Mouse (Mus musculus): ENCODE results near the gene Txndc8. TPM values are rescaled to one million over a fixed set of nuclear protein-coding genes. Genes with fewer than 3 reads are reported as not detected.

Gene Txndc8
- polyA plus RNA-seq, 1 experiment from 2014 or later = not detected

DNA sequence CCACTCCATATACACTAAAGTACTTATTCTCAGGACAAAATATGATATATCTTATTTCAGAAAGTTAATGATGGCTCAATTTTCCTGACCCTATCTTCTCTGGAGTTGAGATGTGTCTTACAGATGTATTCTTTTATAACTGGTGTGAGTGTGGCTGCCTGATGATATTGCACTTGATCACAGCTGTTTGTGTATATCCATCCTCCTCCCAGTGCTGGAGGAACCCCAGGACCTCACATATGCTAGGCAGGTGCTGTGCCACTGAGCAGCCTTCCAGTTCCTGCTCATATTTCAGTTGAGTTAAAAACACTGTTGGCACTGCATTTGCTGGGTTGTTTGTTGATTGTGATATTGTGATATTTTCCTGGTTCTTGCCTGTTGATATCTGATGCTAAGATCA, 38.6 kb downstream of the Txndc8 start:
- Histone ChIP-seq H3K79me2 (ENCODE audit: inconsistent target) (no peaks in the 10 kb centered on the region), H3K4me3 (ENCODE audit: inconsistent target) (no peak overlapping the region), H3K27ac (no peak overlapping the region), H3K36me3 (ENCODE audit: inconsistent target) (no peaks in the 10 kb centered on the region)

DNA sequence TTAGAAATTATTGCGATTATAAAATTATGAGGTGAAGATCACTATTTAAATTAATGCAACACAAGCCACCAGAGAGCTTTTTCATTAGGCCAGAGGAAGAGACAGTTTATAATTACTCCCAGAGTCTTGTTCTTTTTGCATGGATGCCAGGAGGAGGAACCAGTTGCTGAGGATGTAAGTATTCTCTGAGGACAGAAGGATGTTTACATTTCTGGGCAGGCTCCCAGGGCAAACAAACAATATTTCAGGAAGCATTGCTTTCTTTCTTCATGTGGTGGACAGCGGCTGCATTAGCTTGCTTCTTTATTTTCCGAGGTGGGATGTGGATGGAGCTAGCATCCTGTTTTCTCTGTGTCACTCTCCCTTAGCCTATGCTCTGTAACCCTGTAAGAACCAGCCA, 41.7 kb downstream of the Txndc8 start:
- Histone ChIP-seq H3K79me2 (ENCODE audit: inconsistent target) (no peaks in the 10 kb centered on the region), H3K27ac (no peak overlapping the region), H3K4me3 (ENCODE audit: inconsistent target) (no peak overlapping the region), H3K36me3 (ENCODE audit: inconsistent target) (no peaks in the 10 kb centered on the region)
- WGBS (ENCODE audit: missing documents) = 97% methylated on average over 3 of the region's 3 CpGs

DNA sequence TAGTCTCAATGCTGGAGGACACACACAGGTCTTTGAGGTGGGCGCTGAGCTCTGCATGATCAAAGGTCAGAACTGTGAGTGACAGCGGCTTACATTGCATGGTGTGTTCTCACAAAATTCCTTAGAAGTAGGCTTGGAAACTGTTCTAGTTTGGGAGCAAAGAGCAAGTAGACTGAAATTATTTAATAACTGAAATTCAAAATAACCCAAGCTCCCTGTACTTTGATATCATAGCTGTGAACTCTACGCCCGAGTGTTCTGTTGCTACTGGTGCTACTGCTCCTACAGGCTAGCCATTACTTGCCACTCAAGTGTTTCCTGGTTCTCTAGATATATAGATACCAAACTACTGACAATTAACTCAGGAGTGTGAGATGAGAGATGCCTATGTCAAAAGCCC, 43.4 kb downstream of the Txndc8 start:
- 95% methylated on average over 4 of the region's 4 CpGs for WGBS (ENCODE audit: missing documents)
- H3K36me3 ChIP-seq (ENCODE audit: inconsistent target) = no peaks in the 10 kb centered on the region
- H3K4me3 ChIP-seq (ENCODE audit: inconsistent target) = no peak overlapping the region
- H3K79me2 ChIP-seq (ENCODE audit: inconsistent target) = no peaks in the 10 kb centered on the region
- no peak overlapping the region for H3K27ac ChIP-seq

DNA sequence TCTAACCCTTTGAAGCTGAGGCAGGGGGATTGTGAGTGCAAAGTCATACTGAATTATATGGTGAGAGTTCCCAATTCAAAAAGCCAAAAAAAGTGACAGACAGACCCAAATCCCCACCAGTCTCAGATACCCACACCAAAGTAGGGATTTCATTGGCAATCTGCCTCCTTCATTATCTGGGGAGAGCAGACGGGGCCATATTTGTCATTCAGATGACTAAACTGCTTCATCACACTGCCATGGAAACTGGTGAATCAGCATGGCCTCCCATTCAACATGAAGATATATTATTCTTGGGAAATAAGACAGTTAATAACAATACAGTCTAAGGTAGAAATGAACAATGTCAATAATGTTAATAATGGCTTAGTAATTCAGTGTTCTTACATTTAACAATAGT, 44.8 kb downstream of the Txndc8 start:
- Histone ChIP-seq H3K4me3 (ENCODE audit: inconsistent target) (no peak overlapping the region), H3K36me3 (ENCODE audit: inconsistent target) (no peaks in the 10 kb centered on the region), H3K27ac (no peak overlapping the region), H3K79me2 (ENCODE audit: inconsistent target) (no peaks in the 10 kb centered on the region)
- 82% methylated on average over 1 of the region's 1 CpGs for WGBS (ENCODE audit: missing documents)

DNA sequence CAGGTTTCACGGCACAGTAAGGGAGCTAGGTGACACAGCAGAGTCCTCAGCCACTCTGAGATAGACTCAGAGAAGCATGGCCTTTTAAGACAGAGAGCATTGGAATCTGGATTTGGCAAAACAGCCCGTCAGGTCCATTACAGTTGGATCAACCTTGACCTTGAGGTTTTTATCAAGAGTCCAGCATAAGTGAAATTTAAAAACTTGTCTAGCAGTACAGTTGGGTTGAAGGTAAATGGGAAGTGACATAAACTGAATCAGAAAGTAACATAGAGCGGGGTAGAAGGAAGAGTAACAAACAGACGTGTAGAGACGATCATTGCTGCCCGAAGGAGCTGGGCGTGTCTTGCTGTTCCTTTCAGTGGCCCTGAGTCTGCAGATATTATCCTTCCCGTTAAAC, 49.9 kb downstream of the Txndc8 start:
- Histone ChIP-seq H3K79me2 (ENCODE audit: inconsistent target) (peaks cover 19% of the 10 kb centered on the region), H3K4me3 (ENCODE audit: inconsistent target) (no peak overlapping the region), H3K27ac (no peak overlapping the region), H3K36me3 (ENCODE audit: inconsistent target) (no peaks in the 10 kb centered on the region)
- 61% methylated on average over 8 of the region's 8 CpGs for WGBS (ENCODE audit: missing documents)

DNA sequence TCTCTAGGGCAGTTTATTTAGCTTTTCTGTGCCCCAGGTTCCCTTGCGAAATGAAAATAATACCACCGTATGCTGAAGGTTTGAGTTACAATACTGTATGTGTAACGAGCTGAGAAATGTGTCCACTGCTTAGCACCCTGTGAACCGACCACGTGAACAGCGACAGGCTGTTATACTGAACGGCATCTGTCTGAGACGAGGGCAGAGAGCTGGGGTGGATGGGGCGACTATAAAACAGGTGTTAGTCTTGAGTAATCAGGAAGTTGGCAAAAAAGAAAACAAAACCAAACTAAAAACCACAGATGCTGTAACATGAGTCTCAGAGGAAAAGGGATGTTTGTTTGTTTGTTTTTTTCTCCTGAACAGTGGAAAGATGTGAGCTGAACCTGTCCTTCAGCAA, 50.8 kb downstream of the Txndc8 start:
- Histone ChIP-seq H3K27ac (peak overlapping the region; percentile 97), H3K36me3 (ENCODE audit: inconsistent target) (no peaks in the 10 kb centered on the region), H3K4me3 (ENCODE audit: inconsistent target) (no peak overlapping the region), H3K79me2 (ENCODE audit: inconsistent target) (peaks cover 29% of the 10 kb centered on the region)
- 22% methylated on average over 9 of the region's 9 CpGs for WGBS (ENCODE audit: missing documents)

DNA sequence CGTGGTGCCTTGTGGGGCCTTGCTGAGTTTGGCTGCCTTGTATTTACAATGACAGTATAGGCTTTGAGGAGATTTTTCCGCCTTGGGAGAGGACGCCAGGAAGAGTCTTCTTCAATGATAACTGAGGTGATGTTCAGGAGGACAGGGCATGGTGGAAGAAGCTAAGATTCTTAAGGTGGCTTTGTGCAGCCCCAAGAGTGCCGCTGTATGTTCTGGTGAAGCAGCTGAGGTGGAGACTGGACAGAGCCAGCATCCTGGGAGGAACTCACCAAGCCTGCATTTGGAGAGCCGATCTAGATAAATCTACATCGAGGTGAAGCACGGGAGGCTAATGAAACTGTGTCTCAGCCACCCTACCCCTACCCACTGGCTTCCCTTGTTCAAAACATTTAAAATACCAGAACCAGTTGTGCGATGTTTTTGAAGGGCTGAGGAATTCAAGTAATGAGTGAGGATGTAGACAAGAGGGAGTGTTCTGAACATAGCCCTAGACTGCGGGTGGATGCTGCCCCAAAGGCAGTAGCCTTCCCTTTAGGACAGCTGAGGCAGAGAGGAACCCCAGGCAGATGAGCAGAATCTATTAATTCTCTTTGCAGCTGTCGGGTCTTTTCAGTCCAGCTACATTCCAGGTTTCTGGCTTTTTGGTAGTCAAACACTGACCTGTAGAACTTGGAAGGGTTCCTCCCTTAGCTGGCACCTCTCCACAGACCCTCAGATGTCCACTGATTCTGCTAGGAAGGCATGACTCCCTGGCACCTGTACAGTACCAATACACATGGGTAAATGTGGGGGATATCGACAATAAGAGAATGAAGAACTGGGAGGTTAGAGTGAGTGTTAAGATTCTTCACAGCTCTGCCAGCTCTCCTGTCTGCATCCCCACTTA, 51.5 kb downstream of the Txndc8 start:
- Histone ChIP-seq H3K27ac (peak overlapping the region; percentile 97), H3K79me2 (ENCODE audit: inconsistent target) (peaks cover 35% of the 10 kb centered on the region), H3K4me3 (ENCODE audit: inconsistent target) (peak overlapping the region; percentile 45), H3K36me3 (ENCODE audit: inconsistent target) (no peaks in the 10 kb centered on the region)
- 39% methylated on average over 11 of the region's 11 CpGs for WGBS (ENCODE audit: missing documents)

DNA sequence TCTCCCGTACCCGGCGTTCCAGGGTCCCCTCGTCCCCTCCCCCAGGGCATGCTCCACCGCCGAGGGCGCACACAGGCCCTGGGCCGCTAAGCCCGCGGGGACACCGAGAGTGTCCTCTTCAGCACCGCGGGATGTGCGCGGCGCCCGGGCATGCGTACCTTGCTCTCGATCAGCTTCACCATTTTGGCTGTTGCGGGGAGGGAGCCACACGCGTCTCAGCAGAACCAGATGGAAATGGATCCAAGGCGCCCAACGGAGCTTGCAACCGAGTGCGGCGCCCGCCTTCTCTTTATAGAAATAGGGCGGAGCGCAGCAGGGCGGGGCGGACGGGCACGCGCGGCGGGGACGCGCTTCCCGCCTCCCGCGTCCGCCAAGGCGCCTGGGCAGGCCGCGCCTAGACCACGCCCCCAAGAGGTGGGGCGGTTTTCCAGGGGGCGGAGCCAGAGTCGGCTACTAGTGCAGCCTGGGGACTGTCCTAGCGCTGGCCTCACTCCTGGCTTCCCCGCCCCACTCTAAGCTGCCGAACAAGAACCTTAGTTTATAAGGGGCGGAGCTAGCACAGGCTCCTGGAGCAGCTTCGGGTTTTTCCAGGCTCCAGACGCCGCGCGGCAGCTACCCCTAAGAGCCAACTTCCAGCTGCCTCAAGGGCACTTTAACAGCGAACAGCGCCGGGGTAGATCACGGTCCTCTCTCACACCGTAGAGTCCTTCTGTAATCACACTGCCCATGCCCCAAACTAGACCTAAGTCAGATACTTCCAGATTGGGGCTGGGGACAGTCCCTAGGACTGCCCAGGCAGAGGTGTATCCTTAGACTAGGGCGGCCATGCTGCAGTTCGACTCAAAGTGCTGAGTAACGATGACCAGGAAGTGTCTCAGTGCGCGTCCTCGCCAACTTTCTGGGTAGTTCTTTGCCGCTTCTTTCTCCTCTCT, 52.6 kb downstream of the Txndc8 start, which contains the start of gene Txn1:
Gene Txn1 (minus strand): TSS at position 383 of the 932 bp plus-strand sequence.
- Histone ChIP-seq H3K79me2 (ENCODE audit: inconsistent target) (peaks cover 47% of the 10 kb centered on the region), H3K4me3 (ENCODE audit: inconsistent target) (peak within 1 kb of the TSS; percentile 90), H3K36me3 (ENCODE audit: inconsistent target) (peaks cover 7% of the 10 kb centered on the region), H3K27ac (peak within 1 kb of the TSS; percentile 97)
- 1% methylated on average over 68 of the region's 71 CpGs for WGBS (ENCODE audit: missing documents)

DNA sequence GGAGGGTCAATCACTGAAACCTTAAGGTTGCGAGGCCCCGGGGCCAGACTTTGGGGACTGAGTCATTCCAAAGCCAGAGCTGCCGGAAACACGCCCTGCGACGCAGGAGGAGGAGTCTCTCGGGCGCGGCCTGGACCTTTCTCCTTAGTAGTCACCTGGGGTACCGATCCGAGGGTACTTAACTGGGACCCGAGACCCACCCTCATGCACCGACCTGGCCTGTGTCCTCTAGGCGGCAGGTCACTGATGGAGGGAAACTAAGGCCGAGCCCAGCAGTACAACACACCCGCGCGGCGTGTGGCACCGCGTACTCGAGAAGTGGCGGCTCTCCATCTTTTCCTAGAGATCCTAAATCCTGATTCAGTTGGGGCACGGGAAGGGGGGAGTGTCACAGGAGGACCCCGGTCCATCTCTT, 53.4 kb downstream of the Txndc8 start:
- H3K4me3 ChIP-seq (ENCODE audit: inconsistent target) = peak overlapping the region; percentile 90
- peaks cover 54% of the 10 kb centered on the region for H3K79me2 ChIP-seq (ENCODE audit: inconsistent target)
- H3K36me3 ChIP-seq (ENCODE audit: inconsistent target) = peaks cover 14% of the 10 kb centered on the region

DNA sequence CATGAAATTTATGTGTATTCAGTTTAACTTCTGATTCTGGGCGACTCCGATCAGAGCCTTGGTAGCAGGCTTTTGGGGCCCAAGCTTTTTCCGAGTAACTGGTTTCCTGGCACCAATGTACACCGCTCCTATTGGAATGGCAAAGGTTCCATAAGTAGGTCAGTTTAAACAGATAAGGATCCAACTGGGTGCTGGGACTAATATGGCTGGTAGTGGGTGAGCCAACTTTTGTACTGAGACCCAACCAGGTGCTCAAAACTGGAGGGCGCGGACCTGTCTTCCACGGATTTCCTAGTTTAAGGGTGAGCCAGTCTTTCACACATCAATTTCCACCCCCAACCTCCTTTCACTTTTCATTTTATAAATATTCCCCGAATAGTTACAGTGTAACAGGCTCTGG, 53.9 kb downstream of the Txndc8 start:
- H3K4me3 ChIP-seq (ENCODE audit: inconsistent target) = peak overlapping the region; percentile 90
- peak overlapping the region; percentile 73 for H3K27ac ChIP-seq
- H3K79me2 ChIP-seq (ENCODE audit: inconsistent target) = peaks cover 60% of the 10 kb centered on the region
- WGBS (ENCODE audit: missing documents) = 75% methylated on average over 8 of the region's 8 CpGs
- peaks cover 20% of the 10 kb centered on the region for H3K36me3 ChIP-seq (ENCODE audit: inconsistent target)

More for the DNA sequence above, 53.4 kb downstream of the Txndc8 start:
- 6% methylated on average over 25 of the region's 25 CpGs for WGBS (ENCODE audit: missing documents)
- H3K27ac ChIP-seq = peak overlapping the region; percentile 73

DNA sequence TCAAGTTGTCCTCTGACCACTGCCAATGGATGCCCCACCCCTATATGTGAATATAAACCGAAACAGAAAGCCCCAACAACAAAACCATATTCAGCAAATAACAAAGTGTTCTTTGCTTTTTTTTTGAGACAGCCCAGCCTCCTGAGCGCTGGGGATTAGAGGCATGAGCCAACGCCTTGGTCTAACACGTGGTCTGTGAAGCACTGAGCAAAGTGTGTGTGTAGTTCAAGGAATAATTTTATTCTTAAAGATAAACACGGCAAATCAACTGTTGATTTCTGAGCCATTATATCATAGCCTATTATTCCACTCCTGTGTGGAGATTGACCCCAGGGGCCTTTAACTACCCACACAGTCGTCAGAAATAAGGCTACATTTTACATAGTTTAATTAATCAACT, 54.3 kb downstream of the Txndc8 start:
- peak overlapping the region; percentile 73; the same call in 1 of the 2 replicates for H3K27ac ChIP-seq
- H3K79me2 ChIP-seq (ENCODE audit: inconsistent target) = peaks cover 64% of the 10 kb centered on the region
- peak overlapping the region; percentile 90 for H3K4me3 ChIP-seq (ENCODE audit: inconsistent target)
- H3K36me3 ChIP-seq (ENCODE audit: inconsistent target) = peaks cover 24% of the 10 kb centered on the region
- 78% methylated on average over 6 of the region's 6 CpGs for WGBS (ENCODE audit: missing documents)

DNA sequence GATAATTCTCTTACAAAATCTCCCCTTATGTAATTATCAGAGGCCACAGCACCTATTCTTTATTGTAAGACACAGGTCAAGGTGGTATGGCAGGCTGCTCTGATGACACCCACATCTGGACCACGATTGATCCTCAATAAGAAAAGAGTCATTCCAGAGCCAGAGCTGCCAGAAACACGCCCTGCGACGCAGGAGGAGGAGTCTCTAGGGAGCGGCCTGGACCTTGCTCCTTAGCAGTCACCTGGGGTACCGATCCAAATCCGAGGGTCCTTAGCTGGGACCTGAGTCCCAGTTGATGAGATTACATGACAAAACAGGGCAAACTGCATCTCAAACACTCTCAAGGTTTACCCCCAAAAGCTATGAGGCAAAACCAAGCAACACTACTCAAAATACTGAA, 55.1 kb downstream of the Txndc8 start:
- Histone ChIP-seq H3K36me3 (ENCODE audit: inconsistent target) (peaks cover 32% of the 10 kb centered on the region), H3K79me2 (ENCODE audit: inconsistent target) (peaks cover 72% of the 10 kb centered on the region), H3K4me3 (ENCODE audit: inconsistent target) (no peak overlapping the region), H3K27ac (no peak overlapping the region)
- WGBS (ENCODE audit: missing documents) = 92% methylated on average over 7 of the region's 7 CpGs

DNA sequence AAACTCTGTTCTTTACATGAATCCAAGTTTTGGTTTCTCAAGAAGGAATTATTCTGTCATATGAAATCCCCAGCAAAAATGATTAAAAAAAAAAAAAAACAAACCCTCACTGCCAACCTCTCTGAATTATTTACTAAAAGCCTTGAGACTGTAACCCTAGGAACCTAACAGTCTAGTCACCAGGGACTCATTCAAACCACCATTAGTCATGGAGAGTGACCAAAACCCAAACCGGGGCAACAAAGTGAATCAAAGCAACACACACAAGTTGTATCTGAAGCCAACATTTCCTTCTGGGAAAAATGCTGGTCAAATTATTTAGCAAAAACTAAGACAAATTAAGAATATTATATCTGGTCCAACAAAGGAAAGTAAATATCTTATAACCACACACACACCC, 56.0 kb downstream of the Txndc8 start:
- H3K27ac ChIP-seq = no peak overlapping the region
- 63% methylated on average over 1 of the region's 1 CpGs for WGBS (ENCODE audit: missing documents)
- H3K36me3 ChIP-seq (ENCODE audit: inconsistent target) = peaks cover 37% of the 10 kb centered on the region
- no peak overlapping the region for H3K4me3 ChIP-seq (ENCODE audit: inconsistent target)
- H3K79me2 ChIP-seq (ENCODE audit: inconsistent target) = peaks cover 75% of the 10 kb centered on the region

DNA sequence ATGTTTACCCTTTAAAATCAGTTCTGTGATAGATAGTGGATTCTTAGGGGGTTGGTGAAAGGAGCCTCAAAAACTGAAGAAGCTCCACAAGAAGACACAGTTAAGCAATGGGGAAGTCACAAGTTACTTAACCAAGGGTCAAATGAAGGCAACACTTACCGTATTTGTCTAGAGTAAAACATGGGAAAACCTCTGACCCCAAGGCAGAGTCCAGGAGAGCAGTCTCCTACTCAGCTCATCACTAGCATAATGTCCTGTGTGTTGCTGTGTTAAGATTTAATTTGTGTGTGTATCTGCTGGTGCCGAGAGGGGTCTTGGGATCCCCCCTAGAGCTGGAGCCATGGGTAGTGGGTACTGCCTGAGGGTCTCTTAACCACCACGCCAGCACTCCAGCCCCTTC, 56.5 kb downstream of the Txndc8 start:
- peaks cover 37% of the 10 kb centered on the region for H3K36me3 ChIP-seq (ENCODE audit: inconsistent target)
- WGBS (ENCODE audit: missing documents) = 67% methylated on average over 3 of the region's 3 CpGs
- H3K79me2 ChIP-seq (ENCODE audit: inconsistent target) = peaks cover 75% of the 10 kb centered on the region
- H3K4me3 ChIP-seq (ENCODE audit: inconsistent target) = no peak overlapping the region
- no peak overlapping the region for H3K27ac ChIP-seq

DNA sequence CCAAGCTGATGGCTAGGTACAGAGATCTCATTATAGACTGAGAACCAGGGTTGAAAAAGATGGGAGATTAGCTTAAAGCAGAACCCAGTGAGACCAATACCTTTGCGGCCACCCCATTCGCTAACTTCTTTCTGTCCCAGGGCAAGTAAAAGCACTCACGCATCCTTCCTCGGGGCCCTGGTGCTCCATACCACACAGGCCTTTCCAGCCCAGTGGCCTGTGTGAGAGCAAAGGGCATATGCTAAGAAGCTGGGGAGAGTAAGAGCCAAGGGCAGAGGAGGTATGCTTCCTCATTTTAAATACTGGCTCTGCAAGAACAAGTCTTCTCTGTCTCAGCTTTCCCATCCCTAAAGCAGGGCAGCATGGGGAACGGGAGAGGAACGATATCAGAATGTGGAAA, 59.1 kb downstream of the Txndc8 start:
- WGBS (ENCODE audit: missing documents) = 96% methylated on average over 6 of the region's 6 CpGs
- Histone ChIP-seq H3K4me3 (ENCODE audit: inconsistent target) (no peak overlapping the region), H3K36me3 (ENCODE audit: inconsistent target) (peaks cover 60% of the 10 kb centered on the region), H3K79me2 (ENCODE audit: inconsistent target) (peaks cover 63% of the 10 kb centered on the region), H3K27ac (no peak overlapping the region)
